Mouse (Mus musculus) embryo, embryonic 9.5 days (tissue): ENCODE data around the gene Shisa7.
"Not testable (repeated sequence)": the region's sequence is repeated elsewhere in the genome, so short reads cannot be mapped to it uniquely, and the experiment has no call there.

Source experiments
- DNase-seq: peaks from one replicate; pipeline ENCODE4 v3.0.0-alpha.2; 2017; ENCODE audit errors: extremely low spot score

The Shisa7 gene

GRCm38 (mm10) chr7:4844917-4845309, 417 bp upstream of the Shisa7 start:
- DNase-seq, result peak; percentile 91

- peak; percentile 59 for DNase-seq
Measured at GRCm38 (mm10) chr7:4843604-4844244, 772 bp downstream of the Shisa7 start.

GRCm38 (mm10) chr7:4842634-4843131, 1.8 kb downstream of the Shisa7 start:
- DNase-seq, result peak; percentile 53

GRCm38 (mm10) chr7:4842077-4842476, 2.4 kb downstream of the Shisa7 start:
- DNase-seq, result no peak

- DNase-seq, result no peak
Measured at GRCm38 (mm10) chr7:4837639-4838038, 6.9 kb downstream of the Shisa7 start.

GRCm38 (mm10) chr7:4836351-4836792, 8.1 kb downstream of the Shisa7 start:
- peak; percentile 61 for DNase-seq

- no peak for DNase-seq
Measured at GRCm38 (mm10) chr7:4835631-4836327, 8.7 kb downstream of the Shisa7 start.

- DNase-seq, result no peak
Measured at GRCm38 (mm10) chr7:4830476-4830875, 14.0 kb downstream of the Shisa7 start.

- no peak for DNase-seq
Measured at GRCm38 (mm10) chr7:4825365-4825764, 19.1 kb downstream of the Shisa7 start.

GRCm38 (mm10) chr7:4822162-4822907, 22.2 kb downstream of the Shisa7 start:
- DNase-seq, result no peak

- DNase-seq, result no peak
Measured at GRCm38 (mm10) chr7:4821690-4822089, 22.8 kb downstream of the Shisa7 start.

- DNase-seq, result not testable (repeated sequence)
Measured at GRCm38 (mm10) chr7:4820925-4821324, 23.6 kb downstream of the Shisa7 start.

- no peak for DNase-seq
Measured at GRCm38 (mm10) chr7:4816559-4816958, 27.9 kb downstream of the Shisa7 start.

GRCm38 (mm10) chr7:4813105-4813791, 31.2 kb downstream of the Shisa7 start:
- DNase-seq, result no peak

- peak; percentile 99 for DNase-seq
Measured at GRCm38 (mm10) chr7:4812303-4813104, 32.0 kb downstream of the Shisa7 start, which contains the start of gene Ube2s. Ube2s (minus strand) TSS chr7:4812590.

GRCm38 (mm10) chr7:4811842-4812302, 32.6 kb downstream of the Shisa7 start:
- DNase-seq, result no peak

GRCm38 (mm10) chr7:4811131-4811530, 33.4 kb downstream of the Shisa7 start:
- DNase-seq, result not testable (repeated sequence)

- peak; percentile 42 for DNase-seq
Measured at GRCm38 (mm10) chr7:4806716-4807115, 37.8 kb downstream of the Shisa7 start.

GRCm38 (mm10) chr7:4802247-4802646, 42.2 kb downstream of the Shisa7 start:
- no peak for DNase-seq

- peak; percentile 54 for DNase-seq
Measured at GRCm38 (mm10) chr7:4795767-4796433, 48.6 kb downstream of the Shisa7 start.
